Mouse (Mus musculus): Measurements from ENCODE around the gene Tjap1. TPM values are rescaled to one million over a fixed set of nuclear protein-coding genes. Genes with fewer than 3 reads are reported as not detected.

Tjap1 gene
- polyA plus RNA-seq, 1 experiment: 50.9 TPM

DNA sequence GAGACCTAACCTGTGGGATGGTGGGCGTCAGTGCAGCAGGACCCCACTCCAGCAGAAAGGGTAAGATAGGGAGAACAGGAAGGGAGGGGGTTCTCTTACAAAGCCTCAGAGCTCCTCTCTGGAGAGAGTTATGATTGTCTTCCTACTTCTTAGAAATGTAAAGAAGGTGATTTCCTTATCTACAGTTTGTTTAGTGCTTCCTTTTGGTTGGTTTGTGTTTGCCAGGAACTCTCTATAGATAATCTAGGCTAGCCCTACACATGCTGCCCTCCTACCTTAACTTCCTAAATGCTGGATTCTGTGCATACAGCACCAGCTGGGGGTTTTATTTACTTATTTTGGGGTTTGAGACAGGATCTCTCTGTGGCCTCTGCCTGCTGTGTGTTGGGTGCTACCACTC lies 46.8 kb downstream of the Tjap1 start:
- H3K27me3 ChIP-seq (ENCODE audit: control insufficient read depth, insufficient read depth, insufficient read length): no peaks in the 10 kb centered on the region
- H3K36me3 ChIP-seq (ENCODE audit: control insufficient read depth, insufficient read depth): peaks cover 46% of the 10 kb centered on the region
- no peak overlapping the region for H3ac ChIP-seq (ENCODE audit: control insufficient read depth, insufficient read length)
- no peaks in the 10 kb centered on the region for H3K79me2 ChIP-seq (ENCODE audit: control insufficient read depth, insufficient read depth)
- H3K4me2 ChIP-seq (ENCODE audit: low read depth): no peak overlapping the region
- TF ChIP-seq POLR2AphosphoS2 (IDR thresholded peaks at IDR 0.05; ENCODE audit: insufficient read length, low read depth) (no peak), SRF (IDR thresholded peaks at IDR 0.05; ENCODE audit: control insufficient read depth, insufficient read length, low read depth) (no peak), REST (IDR thresholded peaks at IDR 0.05; ENCODE audit: insufficient read depth, insufficient read length) (no peak), E2F4 (IDR thresholded peaks at IDR 0.05; ENCODE audit: insufficient read depth) (no peak), CEBPB (IDR thresholded peaks at IDR 0.05; ENCODE audit: insufficient read depth, poor library complexity, severe bottlenecking) (no peak), MYOG (IDR thresholded peaks at IDR 0.05; ENCODE audit: control insufficient read depth in 1 of 3, insufficient read depth in 1 of 3, insufficient read length in 2 of 3, low read depth in 2 of 3) (no peak), TCF3 (IDR thresholded peaks at IDR 0.05; ENCODE audit: insufficient read length, low read depth) (no peak), MAX (IDR thresholded peaks at IDR 0.05; ENCODE audit: low read depth) (no peak), USF1 (IDR thresholded peaks at IDR 0.05; ENCODE audit: low read depth) (no peak), MYOD1 (IDR thresholded peaks at IDR 0.05; ENCODE audit: control insufficient read depth in 1 of 3, insufficient read length in 2 of 3, low read depth in 2 of 3) (no peak), POLR2A (IDR thresholded peaks at IDR 0.05; ENCODE audit: insufficient read length, low read depth) (no peak), TCF12 (IDR thresholded peaks at IDR 0.05; ENCODE audit: insufficient read depth, poor library complexity, severe bottlenecking) (no peak)
- no peak overlapping the region for H3K4me3 ChIP-seq

DNA sequence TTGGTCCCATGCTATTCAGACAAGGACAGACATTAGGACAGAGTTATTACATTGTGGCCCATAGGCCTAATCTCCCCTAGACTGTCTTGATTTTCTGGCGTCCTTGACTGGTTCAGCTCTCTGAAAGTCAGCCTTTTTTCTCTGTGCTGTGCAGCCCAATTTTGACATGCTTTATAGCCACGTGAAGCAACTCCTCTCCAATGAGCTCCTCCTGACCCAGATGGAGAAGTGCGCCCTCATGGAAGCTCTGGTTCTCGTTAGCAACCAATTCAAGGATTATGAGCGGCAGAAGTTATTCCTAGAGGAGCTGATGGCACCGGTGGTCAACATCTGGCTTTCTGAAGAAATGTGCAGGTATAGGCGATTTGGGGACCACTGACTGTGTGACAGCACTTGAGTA lies 55.2 kb downstream of the Tjap1 start:
- H3K36me3 ChIP-seq (ENCODE audit: control insufficient read depth, insufficient read depth): peaks cover 58% of the 10 kb centered on the region
- TF ChIP-seq USF1 (IDR thresholded peaks at IDR 0.05; ENCODE audit: low read depth) (no peak), TCF3 (IDR thresholded peaks at IDR 0.05; ENCODE audit: insufficient read length, low read depth) (no peak), POLR2AphosphoS2 (IDR thresholded peaks at IDR 0.05; ENCODE audit: insufficient read length, low read depth) (no peak), CEBPB (IDR thresholded peaks at IDR 0.05; ENCODE audit: insufficient read depth, poor library complexity, severe bottlenecking) (no peak), SRF (IDR thresholded peaks at IDR 0.05; ENCODE audit: control insufficient read depth, insufficient read length, low read depth) (no peak), MYOD1 (IDR thresholded peaks at IDR 0.05; ENCODE audit: control insufficient read depth in 1 of 3, insufficient read length in 2 of 3, low read depth in 2 of 3) (no peak), POLR2A (IDR thresholded peaks at IDR 0.05; ENCODE audit: insufficient read length, low read depth) (no peak), MAX (IDR thresholded peaks at IDR 0.05; ENCODE audit: low read depth) (no peak)
- H3K79me2 ChIP-seq (ENCODE audit: control insufficient read depth, insufficient read depth): no peaks in the 10 kb centered on the region
- no peak overlapping the region for H3ac ChIP-seq (ENCODE audit: control insufficient read depth, insufficient read length)
- no peak overlapping the region for H3K4me2 ChIP-seq (ENCODE audit: low read depth)
- no peaks in the 10 kb centered on the region for H3K27me3 ChIP-seq (ENCODE audit: control insufficient read depth, insufficient read depth, insufficient read length)
- no peak overlapping the region for H3K4me3 ChIP-seq

DNA sequence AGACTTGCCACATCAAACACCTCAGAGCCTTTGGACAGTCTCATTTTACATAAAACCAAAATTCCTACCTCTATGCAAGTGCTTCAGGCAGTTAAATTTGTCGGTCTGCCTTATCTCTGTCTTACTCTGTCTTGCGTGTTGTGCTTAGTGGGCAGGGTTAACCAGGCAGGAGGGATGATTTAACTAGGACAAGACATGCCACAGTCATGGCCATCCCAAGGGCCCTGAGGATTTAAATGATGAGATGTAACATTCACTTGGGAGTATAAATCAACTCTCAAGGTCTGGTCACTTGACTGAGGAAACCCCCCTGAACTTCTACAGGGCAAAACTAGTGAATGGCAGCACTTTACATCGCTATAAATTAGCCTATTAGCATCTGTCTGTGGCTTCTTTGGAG lies 61.2 kb downstream of the Tjap1 start:
- H3ac ChIP-seq (ENCODE audit: control insufficient read depth, insufficient read length): no peak overlapping the region
- no peak overlapping the region for H3K4me2 ChIP-seq (ENCODE audit: low read depth)
- no peaks in the 10 kb centered on the region for H3K27me3 ChIP-seq (ENCODE audit: control insufficient read depth, insufficient read depth, insufficient read length)
- no peak for TF ChIP-seq USF1 (IDR thresholded peaks at IDR 0.05; ENCODE audit: low read depth)
- no peak for TF ChIP-seq POLR2AphosphoS2 (IDR thresholded peaks at IDR 0.05; ENCODE audit: insufficient read length, low read depth)
- TF ChIP-seq POLR2A (IDR thresholded peaks at IDR 0.05; ENCODE audit: insufficient read length, low read depth): no peak
- TF ChIP-seq MYOG (IDR thresholded peaks at IDR 0.05; ENCODE audit: control insufficient read depth in 1 of 3, insufficient read depth in 1 of 3, insufficient read length in 2 of 3, low read depth in 2 of 3): no peak
- no peak for TF ChIP-seq SRF (IDR thresholded peaks at IDR 0.05; ENCODE audit: control insufficient read depth, insufficient read length, low read depth)
- TF ChIP-seq TCF12 (IDR thresholded peaks at IDR 0.05; ENCODE audit: insufficient read depth, poor library complexity, severe bottlenecking): no peak
- TF ChIP-seq TCF3 (IDR thresholded peaks at IDR 0.05; ENCODE audit: insufficient read length, low read depth): no peak
- TF ChIP-seq MYOD1 (IDR thresholded peaks at IDR 0.05; ENCODE audit: control insufficient read depth in 1 of 3, insufficient read length in 2 of 3, low read depth in 2 of 3): no peak
- TF ChIP-seq CEBPB (IDR thresholded peaks at IDR 0.05; ENCODE audit: insufficient read depth, poor library complexity, severe bottlenecking): no peak
- TF ChIP-seq E2F4 (IDR thresholded peaks at IDR 0.05; ENCODE audit: insufficient read depth): no peak
- TF ChIP-seq REST (IDR thresholded peaks at IDR 0.05; ENCODE audit: insufficient read depth, insufficient read length): no peak
- TF ChIP-seq MAX (IDR thresholded peaks at IDR 0.05; ENCODE audit: low read depth): no peak
- peaks cover 81% of the 10 kb centered on the region for H3K36me3 ChIP-seq (ENCODE audit: control insufficient read depth, insufficient read depth)
- H3K4me3 ChIP-seq: no peak overlapping the region
- H3K79me2 ChIP-seq (ENCODE audit: control insufficient read depth, insufficient read depth): no peaks in the 10 kb centered on the region

DNA sequence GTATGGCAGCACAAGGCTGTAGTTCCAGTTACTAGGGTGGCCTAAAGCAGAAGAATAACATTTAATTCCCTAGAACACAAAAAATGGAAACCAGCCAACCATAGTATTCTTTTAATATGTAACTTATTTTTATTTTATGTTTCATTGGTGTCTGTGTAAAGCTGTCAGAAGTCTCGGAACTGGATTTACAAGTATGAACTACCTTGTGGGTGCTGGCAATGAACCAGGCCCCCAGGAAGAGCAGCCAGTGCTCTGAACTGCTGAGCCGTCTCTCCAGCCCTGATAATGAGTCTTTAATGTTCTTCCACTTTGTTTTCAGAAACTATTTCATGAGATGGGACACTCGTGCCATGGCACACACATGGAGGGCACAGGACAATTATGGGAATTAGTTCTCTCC lies 72.3 kb downstream of the Tjap1 start:
- Histone ChIP-seq H3ac (ENCODE audit: control insufficient read depth, insufficient read length) (no peak overlapping the region), H3K27me3 (ENCODE audit: control insufficient read depth, insufficient read depth, insufficient read length) (no peaks in the 10 kb centered on the region), H3K36me3 (ENCODE audit: control insufficient read depth, insufficient read depth) (peaks cover 66% of the 10 kb centered on the region), H3K4me2 (ENCODE audit: low read depth) (no peak overlapping the region), H3K79me2 (ENCODE audit: control insufficient read depth, insufficient read depth) (no peaks in the 10 kb centered on the region), H3K4me3 (no peak overlapping the region)
- TF ChIP-seq MAX (IDR thresholded peaks at IDR 0.05; ENCODE audit: low read depth): no peak
- no peak for TF ChIP-seq POLR2AphosphoS2 (IDR thresholded peaks at IDR 0.05; ENCODE audit: insufficient read length, low read depth)
- TF ChIP-seq E2F4 (IDR thresholded peaks at IDR 0.05; ENCODE audit: insufficient read depth): no peak
- no peak for TF ChIP-seq SRF (IDR thresholded peaks at IDR 0.05; ENCODE audit: control insufficient read depth, insufficient read length, low read depth)
- no peak for TF ChIP-seq MYOD1 (IDR thresholded peaks at IDR 0.05; ENCODE audit: control insufficient read depth in 1 of 3, insufficient read length in 2 of 3, low read depth in 2 of 3)
- no peak for TF ChIP-seq TCF12 (IDR thresholded peaks at IDR 0.05; ENCODE audit: insufficient read depth, poor library complexity, severe bottlenecking)
- TF ChIP-seq TCF3 (IDR thresholded peaks at IDR 0.05; ENCODE audit: insufficient read length, low read depth): no peak

Other genes starting within 250 kb of the Tjap1 start
- 112 TPM for gene Mrps18a, start 172.0 kb downstream of the Tjap1 start, polyA plus RNA-seq (2012; fragmentation: generic; extraction: Trizol)
- 3.6 TPM for gene Rsph9, start 138.8 kb downstream of the Tjap1 start, polyA plus RNA-seq (2012; fragmentation: generic; extraction: Trizol)
- gene Mad2l1bp, start 129.5 kb downstream of the Tjap1 start, polyA plus RNA-seq (2012; fragmentation: generic; extraction: Trizol): 26.8 TPM
- 125 TPM for gene Gtpbp2, start 122.0 kb downstream of the Tjap1 start, polyA plus RNA-seq (2012; fragmentation: generic; extraction: Trizol)
- 6.0 TPM for gene Polh, start 80.4 kb downstream of the Tjap1 start, polyA plus RNA-seq (2012; fragmentation: generic; extraction: Trizol)
- gene Xpo5, start 80.2 kb downstream of the Tjap1 start, polyA plus RNA-seq (2012; fragmentation: generic; extraction: Trizol): 31.9 TPM
- 105 TPM for gene Polr1c, start 35.0 kb downstream of the Tjap1 start, polyA plus RNA-seq (2012; fragmentation: generic; extraction: Trizol)
- gene Yipf3, start 34.9 kb downstream of the Tjap1 start, polyA plus RNA-seq (2012; fragmentation: generic; extraction: Trizol): 112 TPM
- gene Lrrc73, start 29.5 kb downstream of the Tjap1 start, polyA plus RNA-seq (2012; fragmentation: generic; extraction: Trizol): 2.0 TPM
- gene Dlk2, start 14.4 kb upstream of the Tjap1 start, polyA plus RNA-seq (2012; fragmentation: generic; extraction: Trizol): 1.8 TPM
- 4.6 TPM for gene Abcc10, start 45.3 kb upstream of the Tjap1 start, polyA plus RNA-seq (2012; fragmentation: generic; extraction: Trizol)
- 4.2 TPM for gene Zfp318, start 100.7 kb upstream of the Tjap1 start, polyA plus RNA-seq (2012; fragmentation: generic; extraction: Trizol)
- gene Crip3, start 145.9 kb upstream of the Tjap1 start, polyA plus RNA-seq (2012; fragmentation: generic; extraction: Trizol): not detected
- not detected for gene Slc22a7, start 155.4 kb upstream of the Tjap1 start, polyA plus RNA-seq (2012; fragmentation: generic; extraction: Trizol)
- gene Ttbk1, start 204.6 kb upstream of the Tjap1 start, polyA plus RNA-seq (2012; fragmentation: generic; extraction: Trizol): not detected
- 22.6 TPM for gene Dnph1, start 213.7 kb upstream of the Tjap1 start, polyA plus RNA-seq (2012; fragmentation: generic; extraction: Trizol)

All from myocyte (in vitro differentiated cells).